In genomic region chr15:85679864-85680428, GRCm38 (mm10) we compare ENCODE assay signal across 7 mouse cellular contexts. TPM values are rescaled to one million over a fixed set of nuclear protein-coding genes. Genes with fewer than 3 reads are reported as not detected.
DNase-seq lines count a peak whose midpoint lies in the region; ATAC-seq and TF ChIP-seq lines count a peak whose summit lies in the region.

No protein-coding gene starts in this region.

- H3K36me3 ChIP-seq in hindbrain, embryonic 13.5 days, result peaks cover 18% of the 10 kb centered on the region
- no peaks in the 10 kb centered on the region for H3K36me3 ChIP-seq in hindbrain, embryonic 11.5 days (ENCODE audit: control insufficient read depth, insufficient read depth, low read length)
- peaks cover 66% of the 10 kb centered on the region for H3K36me3 ChIP-seq in limb, embryonic 14.5 days (ENCODE audit: control insufficient read depth, insufficient read depth, low read length)

- H3K4me2 ChIP-seq in hindbrain, embryonic 13.5 days, result peak overlapping the region; percentile 69
- no peak overlapping the region for H3K4me2 ChIP-seq in hindbrain, embryonic 11.5 days (replicated peaks; ENCODE audit: low read depth, low read length)
- peak overlapping the region; percentile 30 for H3K4me2 ChIP-seq in limb, embryonic 14.5 days (replicated peaks; ENCODE audit: low read depth, low read length, severe bottlenecking)

- no peak for DNase-seq in hindbrain, embryonic 11.5 days (ENCODE audit: low spot score)
- peak; percentile 60 for DNase-seq in MN1 (ENCODE audit: low spot score)
- DNase-seq in brain, embryonic 14.5 days (ENCODE audit: low read depth), result peak; percentile 64
- DNase-seq in limb, embryonic 14.5 days (ENCODE audit: low spot score), result no peak
- DNase-seq in thymus, adult 18-20 months, result no peak

- H3K27ac ChIP-seq in hindbrain, embryonic 13.5 days, result peak overlapping the region; percentile 92
- no peak overlapping the region for H3K27ac ChIP-seq in hindbrain, embryonic 11.5 days (ENCODE audit: low read depth, low read length)
- peak overlapping the region; percentile 74 for H3K27ac ChIP-seq in limb, embryonic 14.5 days (replicated peaks; ENCODE audit: low read depth, low read length)

- TF ChIP-seq CTCF in brain, embryonic 14.5 days (IDR thresholded peaks at IDR 0.05; ENCODE audit: borderline replicate concordance, extremely low read depth, insufficient read depth, insufficient read length), result no peak

- peaks cover 92% of the 10 kb centered on the region for H3K4me1 ChIP-seq in hindbrain, embryonic 13.5 days (replicated peaks)
- no peaks in the 10 kb centered on the region for H3K4me1 ChIP-seq in hindbrain, embryonic 11.5 days (replicated peaks; ENCODE audit: control insufficient read depth, insufficient read depth, low read length)
- H3K4me1 ChIP-seq in limb, embryonic 14.5 days (ENCODE audit: control insufficient read depth, insufficient read depth, low read length), result peaks cover 39% of the 10 kb centered on the region

- no peak for TF ChIP-seq POLR2A in brain, embryonic 14.5 days (IDR thresholded peaks at IDR 0.05; ENCODE audit: borderline replicate concordance, extremely low read depth, insufficient read depth, insufficient read length, poor library complexity, severe bottlenecking)
- TF ChIP-seq POLR2A in limb, embryonic 14.5 days (IDR thresholded peaks at IDR 0.05; ENCODE audit: borderline replicate concordance, extremely low read depth, insufficient read depth, insufficient read length), result no peak

- peak overlapping the region; percentile 73 for H3K9ac ChIP-seq in hindbrain, embryonic 13.5 days
- H3K9ac ChIP-seq in hindbrain, embryonic 11.5 days (ENCODE audit: low read depth, low read length), result no peak overlapping the region
- H3K9ac ChIP-seq in limb, embryonic 14.5 days (ENCODE audit: low read depth, low read length, severe bottlenecking), result no peak overlapping the region

- H3K9me3 ChIP-seq in hindbrain, embryonic 13.5 days, result no peaks in the 10 kb centered on the region
- no peaks in the 10 kb centered on the region for H3K9me3 ChIP-seq in hindbrain, embryonic 11.5 days (ENCODE audit: control insufficient read depth, low read length)
- H3K9me3 ChIP-seq in limb, embryonic 14.5 days (ENCODE audit: control insufficient read depth, low read length), result no peaks in the 10 kb centered on the region

- ATAC-seq in hindbrain, embryonic 13.5 days (ENCODE audit: low FRiP score), result no peak
- no peak for ATAC-seq in hindbrain, embryonic 11.5 days (ENCODE audit: low FRiP score)
- ATAC-seq in limb, embryonic 14.5 days (ENCODE audit: low FRiP score, low read depth), result no peak
- ATAC-seq in monocyte, adult 5-6 weeks (replicated peaks; ENCODE audit: insufficient number of reproducible peaks, low FRiP score, low TSS enrichment, poor library complexity, severe bottlenecking), result no peak

- 61% methylated on average over 10 of the region's 10 CpGs for WGBS in hindbrain, embryonic 13.5 days
- 75% methylated on average over 10 of the region's 10 CpGs for WGBS in hindbrain, embryonic 11.5 days
- 64% methylated on average over 10 of the region's 10 CpGs for WGBS in limb, embryonic 14.5 days

- H3K4me3 ChIP-seq in hindbrain, embryonic 13.5 days, result peak overlapping the region; percentile 88
- H3K4me3 ChIP-seq in hindbrain, embryonic 11.5 days (ENCODE audit: low read depth, low read length), result no peak overlapping the region
- peak overlapping the region; percentile 19 for H3K4me3 ChIP-seq in limb, embryonic 14.5 days (replicated peaks; ENCODE audit: low read length)

- peaks cover 27% of the 10 kb centered on the region for H3K27me3 ChIP-seq in hindbrain, embryonic 13.5 days
- peaks cover 29% of the 10 kb centered on the region for H3K27me3 ChIP-seq in hindbrain, embryonic 11.5 days (ENCODE audit: control insufficient read depth, insufficient read depth, low read length)
- no peaks in the 10 kb centered on the region for H3K27me3 ChIP-seq in limb, embryonic 14.5 days (ENCODE audit: control insufficient read depth, insufficient read depth, low read length)

RNA-seq across cellular contexts. Expression of gene Ppara, which starts 54.8 kb away (rescaled TPM):
- polyA plus RNA-seq in hindbrain, embryonic 13.5 days (2015; fragmentation: Nextera tagmentation; extraction: Ambion mirVana), result 1.2 and 1.7 TPM in 2 replicates
- polyA plus RNA-seq in hindbrain, embryonic 11.5 days (2014; fragmentation: Nextera tagmentation; extraction: Ambion mirVana), result 0.49 and 1.5 TPM in 2 replicates
- 0.14 and 0.46 TPM in 2 replicates for polyA plus RNA-seq in brain, embryonic 14.5 days (2012; rRNA removed)
- 0.36 and 0.84 TPM in 2 replicates for polyA plus RNA-seq in limb, embryonic 14.5 days (2012; rRNA removed)
- 2.2 and 2.8 TPM in 2 replicates for polyA plus RNA-seq in limb, embryonic 14.5 days (2014; fragmentation: Nextera tagmentation; extraction: Ambion mirVana)
- total RNA-seq in monocyte, adult 5-6 weeks (2017), result not detected in 3 replicates

Comparison
In these comparisons a context has a peak if more than half of its experiments do, and no peak if none do; other contexts are left out.
1. DNase-seq: peak in MN1 (single experiment) and brain, embryonic 14.5 days (single experiment); none in hindbrain, embryonic 11.5 days (single experiment), limb, embryonic 14.5 days (single experiment) and thymus, adult 18-20 months (0 of 2).